Mouse (Mus musculus) testis, postnatal 14 days (tissue): ENCODE measurements around the gene Chaf1a.
"Not testable (repeated sequence)": the region's sequence is repeated elsewhere in the genome, so short reads cannot be mapped to it uniquely, and the experiment has no call there.

Source experiments
- DNase-seq: peaks from one replicate; pipeline ENCODE4 v3.0.0; 2021; ENCODE audit warnings: low spot score

The Chaf1a gene

DNA sequence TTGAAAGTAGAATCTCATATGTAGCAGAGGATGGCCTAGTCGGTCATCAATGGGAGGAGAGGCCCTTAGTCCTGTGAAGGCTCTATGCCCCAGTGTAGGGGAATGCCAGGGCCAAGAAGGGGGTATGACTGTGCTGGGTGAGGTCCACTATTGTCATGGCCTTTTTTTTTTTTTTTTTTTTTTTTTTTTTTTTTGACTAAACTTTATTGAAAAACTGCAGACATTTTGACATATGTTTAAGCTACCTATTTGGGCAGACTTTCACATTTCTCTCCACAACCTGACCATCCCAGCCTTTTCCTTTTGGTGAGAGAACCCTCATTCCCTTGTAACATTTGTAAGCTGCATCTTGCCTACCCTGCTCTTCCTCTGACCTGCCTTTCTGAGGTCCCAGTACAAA, 52.1 kb downstream of the Chaf1a start:
- DNase-seq, result no peak

DNA sequence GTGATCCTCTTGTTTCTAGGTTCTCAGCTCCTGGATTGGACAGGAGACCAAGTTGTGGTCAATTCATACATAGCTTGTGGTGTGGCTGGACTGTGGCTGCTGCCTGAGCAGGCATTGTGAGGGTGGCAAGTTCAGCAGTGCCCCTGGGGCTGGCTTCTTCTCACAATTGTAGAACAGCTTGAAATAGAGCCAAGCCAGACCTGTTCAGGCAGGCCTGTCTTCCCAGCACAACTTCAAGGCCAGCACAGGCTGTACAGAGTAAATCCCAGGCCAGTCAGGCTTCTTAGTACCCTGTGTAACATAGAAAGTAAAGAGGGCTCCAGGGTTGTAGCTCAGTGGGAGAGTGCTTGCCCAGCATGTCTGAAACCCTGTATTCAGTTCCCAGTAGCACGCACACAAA, 52.6 kb downstream of the Chaf1a start:
- peak; percentile 71 for DNase-seq

DNA sequence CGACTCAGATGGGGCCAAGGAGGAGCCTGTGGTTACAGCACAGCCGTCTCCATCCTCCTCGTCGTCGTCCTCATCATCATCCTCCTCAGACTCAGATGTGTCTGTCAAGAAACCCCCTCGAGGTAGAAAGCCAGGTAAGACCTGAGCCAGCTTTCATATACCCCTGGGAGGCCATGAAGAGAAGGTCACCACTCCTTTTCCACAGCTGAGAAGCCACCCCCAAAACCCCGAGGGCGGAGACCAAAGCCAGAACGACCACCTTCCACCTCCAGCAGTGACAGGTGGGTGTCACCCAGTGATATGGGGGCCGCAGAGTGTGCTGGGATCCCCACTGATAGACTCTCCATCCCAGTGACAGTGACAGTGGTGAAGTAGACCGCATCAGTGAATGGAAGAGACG, 56.6 kb downstream of the Chaf1a start:
- no peak for DNase-seq

DNA sequence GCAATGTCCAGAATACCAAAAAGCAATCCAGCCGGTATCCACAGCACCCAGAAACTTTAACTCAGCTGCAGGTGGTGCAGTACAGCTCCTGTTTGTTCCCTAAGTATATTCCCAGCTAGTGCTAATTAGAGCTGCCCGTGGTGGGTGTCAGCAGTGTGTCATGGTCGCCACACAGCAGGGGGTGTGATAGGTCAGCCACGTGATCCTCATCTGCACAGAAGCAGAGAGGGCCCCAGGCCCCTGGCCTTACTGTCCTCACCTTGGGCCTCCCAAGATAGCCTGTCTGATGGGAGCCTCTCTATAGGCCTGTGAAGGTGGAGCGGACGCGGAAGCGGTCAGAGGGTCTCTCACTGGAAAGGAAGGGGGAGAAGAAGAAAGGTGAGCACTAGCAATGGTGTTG, 57.9 kb downstream of the Chaf1a start:
- DNase-seq, result no peak

DNA sequence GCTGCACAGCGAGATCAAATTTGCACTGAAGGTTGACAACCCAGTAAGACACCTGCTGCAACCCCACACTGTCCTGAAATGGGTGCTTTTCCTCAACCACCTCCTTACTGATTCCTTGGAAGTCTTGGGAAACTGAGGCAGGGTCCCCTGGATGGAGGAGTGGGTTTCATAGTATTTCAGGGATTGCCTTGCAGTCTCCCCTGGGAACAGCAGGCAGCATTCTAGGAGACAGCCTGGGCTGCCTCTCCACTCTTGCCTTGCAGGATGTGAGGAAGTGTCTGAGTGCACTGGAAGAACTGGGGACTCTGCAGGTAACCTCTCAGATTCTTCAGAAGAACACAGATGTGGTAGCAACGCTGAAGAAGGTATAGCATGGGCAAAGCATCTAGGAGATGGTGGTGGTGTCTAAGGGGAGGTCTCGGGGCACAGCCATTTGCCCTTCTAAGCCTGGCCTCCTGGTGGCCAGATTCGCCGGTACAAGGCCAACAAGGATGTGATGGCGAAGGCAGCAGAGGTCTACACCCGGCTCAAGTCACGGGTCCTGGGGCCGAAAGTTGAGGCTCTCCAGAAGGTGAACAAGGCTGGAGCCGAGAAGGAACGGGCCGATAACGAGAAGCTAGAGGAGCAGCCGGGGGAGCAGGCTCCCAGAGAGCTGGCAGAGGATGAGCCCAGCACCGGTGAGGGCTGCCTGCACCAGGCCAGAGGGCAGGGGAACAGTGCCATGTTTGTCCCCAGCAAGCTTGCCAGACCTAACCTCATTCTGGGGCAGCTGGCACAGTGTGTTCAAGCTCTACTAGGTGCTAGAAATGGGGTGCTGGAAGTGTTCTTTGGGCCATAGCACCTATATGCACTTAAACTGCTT, 58.7 kb downstream of the Chaf1a start:
- no peak for DNase-seq

DNA sequence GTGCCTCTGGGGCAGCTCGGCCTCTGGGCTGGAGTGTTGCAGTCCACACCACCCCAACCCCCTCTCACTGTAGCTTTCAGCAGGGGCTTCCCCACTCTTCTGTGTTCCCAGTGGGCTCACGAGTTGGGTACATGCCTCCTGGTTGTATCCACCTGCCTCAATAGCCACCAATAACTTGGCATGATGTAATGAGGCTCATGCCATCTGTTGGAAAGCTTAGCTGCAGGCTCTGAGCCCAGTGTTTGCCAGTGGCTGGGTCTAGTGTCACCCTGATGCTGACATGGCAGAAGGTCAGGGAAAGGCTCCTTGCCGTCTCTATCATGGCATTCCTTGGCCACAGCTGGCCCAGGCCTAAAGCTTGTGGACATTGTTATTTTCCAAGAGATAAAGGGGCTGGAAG, 60.6 kb downstream of the Chaf1a start:
- DNase-seq, result no peak

DNA sequence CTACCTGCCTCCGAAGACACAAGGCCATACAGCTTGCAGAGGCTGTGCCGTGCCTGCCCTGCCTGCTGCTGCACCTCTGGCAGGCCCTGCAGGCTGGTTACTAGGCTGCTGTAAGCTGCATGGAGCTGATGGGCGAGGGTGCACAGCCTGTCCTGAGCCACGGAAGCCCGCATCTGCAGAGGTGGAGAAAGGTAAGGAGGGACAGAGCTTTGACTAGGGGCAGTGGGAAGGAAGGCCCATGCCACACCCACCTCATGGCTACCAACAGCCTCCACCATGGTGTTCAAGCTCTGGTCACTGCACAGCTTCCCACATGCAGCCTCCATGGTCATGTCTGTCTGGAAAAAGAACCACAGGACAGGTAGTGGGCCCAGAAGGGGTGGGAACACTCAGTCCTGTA, 61.9 kb downstream of the Chaf1a start:
- DNase-seq, result no peak

DNA sequence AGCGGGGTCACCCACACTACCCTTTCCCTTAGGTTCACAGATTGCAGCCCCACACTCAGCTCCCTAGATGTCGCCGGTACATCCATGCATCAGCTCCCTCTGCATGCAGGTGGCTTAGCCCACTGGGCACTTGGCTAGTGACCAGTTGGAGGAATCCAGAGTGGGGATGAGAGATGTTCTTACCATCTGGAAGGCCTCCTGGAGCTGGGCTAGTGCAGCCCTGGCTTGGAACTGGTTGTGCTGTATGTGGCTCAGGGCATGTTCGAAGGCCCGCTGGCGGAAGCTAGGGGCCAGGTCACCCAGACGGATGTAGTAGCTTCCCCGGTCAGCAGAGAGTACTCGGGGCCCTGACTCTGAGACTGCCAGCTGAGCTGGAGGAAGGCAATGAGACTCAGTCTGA, 62.7 kb downstream of the Chaf1a start:
- DNase-seq, result no peak

DNA sequence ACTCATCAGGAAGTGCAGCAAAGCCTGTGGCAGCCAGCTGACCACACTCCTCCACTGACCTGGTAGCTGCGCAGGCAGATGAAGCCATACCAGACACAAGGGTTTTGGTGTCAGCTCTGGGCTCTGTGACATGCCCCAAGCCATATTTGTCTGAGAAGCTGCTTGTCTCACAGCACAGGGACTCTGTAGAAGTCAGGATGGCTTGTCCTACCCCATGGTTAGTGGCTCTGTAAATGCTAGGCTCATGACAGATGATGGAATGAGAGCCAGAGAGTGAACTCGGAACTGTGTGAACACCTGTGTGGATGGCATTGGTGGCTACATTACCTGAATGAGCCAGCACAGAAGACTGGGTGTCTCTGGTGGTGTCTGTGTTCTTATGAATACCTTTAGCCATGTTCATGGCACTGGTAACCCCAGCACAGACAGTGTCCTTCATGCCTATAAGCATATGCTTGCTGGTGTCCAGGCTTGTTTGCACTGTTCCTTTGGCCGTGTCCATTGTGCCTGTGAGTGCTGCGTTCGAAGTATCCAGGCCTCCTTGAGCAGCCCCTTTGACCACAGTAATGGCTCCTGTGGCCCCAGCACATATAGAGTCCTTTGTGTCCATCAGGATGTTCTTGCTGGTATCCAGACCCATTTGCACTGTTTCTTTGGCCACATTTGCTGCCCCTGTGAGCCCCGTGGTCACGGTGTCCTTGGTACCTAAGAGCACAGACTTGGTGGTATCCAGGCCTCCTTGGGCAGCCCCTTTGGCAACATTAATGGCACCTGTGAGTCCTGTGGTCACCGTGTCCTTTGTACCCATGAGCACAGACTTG, 63.4 kb downstream of the Chaf1a start:
- no peak for DNase-seq

DNA sequence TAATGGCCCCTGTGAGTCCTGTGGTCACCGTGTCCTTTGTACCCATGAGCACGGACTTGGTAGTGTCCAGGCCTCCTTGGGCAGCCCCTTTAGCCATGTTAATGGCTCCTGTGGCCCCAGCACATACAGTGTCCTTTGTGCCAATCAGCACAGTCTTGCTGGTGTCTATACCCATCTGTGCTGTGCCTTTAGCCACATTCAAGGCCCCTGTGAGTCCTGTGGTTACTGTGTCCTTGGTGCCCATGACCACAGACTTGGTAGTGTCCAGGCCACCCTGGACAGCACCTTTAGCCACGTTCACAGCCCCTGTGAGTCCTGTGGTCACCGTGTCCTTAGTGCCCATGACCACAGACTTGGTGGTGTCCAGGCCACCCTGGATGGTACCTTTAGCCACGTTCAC, 64.6 kb downstream of the Chaf1a start:
- DNase-seq, result not testable (repeated sequence)

DNA sequence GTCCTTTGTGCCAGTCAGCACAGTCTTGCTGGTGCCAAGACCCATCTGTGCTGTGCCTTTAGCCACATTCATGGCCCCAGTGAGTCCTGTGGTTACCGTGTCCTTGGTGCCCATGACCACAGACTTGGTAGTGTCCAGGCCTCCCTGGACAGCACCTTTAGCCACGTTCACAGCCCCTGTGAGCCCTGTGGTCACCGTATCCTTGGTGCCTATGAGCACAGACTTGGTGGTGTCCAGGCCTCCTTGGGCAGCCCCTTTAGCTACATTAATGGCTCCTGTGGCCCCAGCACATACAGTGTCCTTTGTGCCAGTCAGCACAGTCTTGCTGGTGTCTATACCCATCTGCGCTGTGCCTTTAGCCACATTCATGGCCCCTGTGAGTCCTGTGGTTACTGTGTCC, 66.2 kb downstream of the Chaf1a start:
- not testable (repeated sequence) for DNase-seq

DNA sequence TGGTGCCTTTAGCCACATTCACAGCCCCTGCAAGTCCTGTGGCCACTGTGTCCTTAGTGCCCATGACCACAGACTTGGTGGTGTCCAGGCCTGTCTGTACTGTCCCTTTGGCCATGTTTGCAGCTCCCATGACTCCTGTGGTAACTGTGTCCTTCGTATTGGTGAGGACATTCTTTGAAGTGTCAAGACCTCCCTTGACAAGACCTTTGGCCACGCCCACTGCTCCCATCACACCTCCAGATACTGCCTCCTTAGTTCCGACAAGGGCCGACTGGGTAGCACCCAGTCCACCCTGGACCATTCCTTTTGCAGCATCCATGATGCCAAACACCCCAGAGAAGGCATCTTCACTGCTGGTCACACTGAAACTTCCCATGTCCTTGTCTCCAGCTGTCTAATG, 66.7 kb downstream of the Chaf1a start:
- DNase-seq, result no peak

DNA sequence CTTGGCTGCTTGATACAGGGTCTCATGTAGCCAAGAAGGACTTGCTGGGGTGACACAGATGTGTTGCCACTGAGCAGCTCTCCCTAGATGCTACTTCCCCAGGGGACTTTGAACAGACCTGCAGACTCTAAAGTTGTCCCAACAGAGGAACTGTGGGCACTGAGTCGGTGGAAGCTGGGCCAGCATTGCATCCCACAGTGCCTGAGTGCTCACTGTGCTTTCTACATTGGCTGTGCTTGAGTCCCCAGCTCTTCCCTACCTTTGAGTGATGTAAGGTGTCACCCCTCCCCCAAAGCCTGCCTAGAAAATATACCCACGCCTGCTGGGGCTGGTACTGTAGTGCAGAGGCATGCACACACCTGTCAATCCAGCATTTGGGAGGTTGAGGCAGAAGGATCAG, 67.5 kb downstream of the Chaf1a start:
- DNase-seq, result no peak

DNA sequence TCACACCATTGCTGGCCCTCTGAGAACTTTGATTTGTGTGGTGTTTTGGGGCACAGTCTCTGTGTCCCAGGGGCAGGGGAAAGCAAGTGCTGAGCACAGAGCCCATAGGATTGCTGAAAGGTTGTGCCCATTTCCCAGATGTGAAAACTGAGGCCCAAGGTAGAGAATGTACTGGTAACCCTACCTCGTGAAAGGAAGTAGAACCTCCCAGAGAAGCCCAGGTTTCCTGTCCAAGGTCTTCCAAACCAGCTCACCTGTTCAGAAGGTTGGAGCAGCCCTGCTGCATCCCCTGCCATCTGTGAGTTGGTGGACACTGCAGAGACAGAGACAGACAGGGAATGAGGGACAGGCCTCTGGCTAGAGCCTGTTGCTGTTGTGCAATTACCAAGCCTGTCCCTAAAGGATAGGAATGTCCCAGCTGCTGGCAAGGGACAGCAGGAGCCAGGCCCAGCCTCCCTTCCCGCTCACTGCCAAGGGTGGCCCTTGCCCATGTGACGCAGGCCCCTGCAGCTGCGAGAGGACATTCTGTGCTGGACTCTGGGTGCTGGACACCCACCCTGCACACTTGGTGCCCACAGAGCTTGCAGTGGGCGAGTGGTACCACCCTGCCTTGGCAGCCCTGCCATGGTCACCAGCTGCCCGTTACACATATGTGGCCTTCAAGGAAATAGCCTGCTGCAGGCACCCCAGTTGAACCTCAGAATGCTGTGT, 68.2 kb downstream of the Chaf1a start:
- peak; percentile 57 for DNase-seq

DNA sequence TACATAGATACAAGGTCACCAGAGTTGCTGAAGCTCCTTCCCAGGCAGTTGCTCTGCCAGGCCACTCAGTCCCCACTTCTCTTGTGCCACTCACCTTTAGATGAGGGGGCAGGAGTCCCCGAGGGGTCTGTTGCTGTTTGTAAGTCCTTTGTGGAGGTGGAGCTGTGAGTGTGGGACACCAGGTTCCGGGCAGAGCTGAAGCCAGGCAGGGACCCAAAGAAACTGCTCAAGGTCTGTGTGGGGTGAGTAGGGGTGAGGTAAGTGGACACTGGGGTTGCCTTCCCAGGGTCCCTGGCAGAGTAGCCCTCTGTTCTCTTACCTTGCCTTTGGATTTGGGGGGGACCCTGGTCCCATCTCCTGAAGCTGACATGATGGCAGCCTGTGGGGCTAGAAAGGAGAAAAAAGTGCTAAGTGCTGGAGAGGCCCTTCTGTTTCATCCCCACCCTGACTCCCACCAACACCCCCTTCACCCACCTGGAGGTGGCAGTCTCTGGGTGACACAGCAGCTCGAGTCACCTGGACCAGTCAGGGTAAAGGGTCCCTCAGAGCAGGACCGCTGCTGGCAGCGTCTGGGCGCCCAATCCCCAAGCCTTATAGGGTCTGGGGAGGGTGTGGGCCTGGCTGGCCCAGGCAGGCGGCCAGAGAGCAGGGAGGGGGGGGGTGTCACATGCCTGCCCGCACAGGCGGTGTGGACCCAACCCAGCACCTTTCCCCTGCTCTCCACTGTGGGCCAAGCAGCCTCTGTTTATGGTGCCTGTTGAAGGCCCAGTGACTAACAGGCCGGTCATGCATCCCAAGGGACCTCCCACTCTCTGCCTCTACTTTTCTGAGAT, 69.2 kb downstream of the Chaf1a start, which contains the start of gene Plin4:
Plin4 (minus strand) TSS at position 585 of the 833 bp plus-strand sequence.
- no peak for DNase-seq

DNA sequence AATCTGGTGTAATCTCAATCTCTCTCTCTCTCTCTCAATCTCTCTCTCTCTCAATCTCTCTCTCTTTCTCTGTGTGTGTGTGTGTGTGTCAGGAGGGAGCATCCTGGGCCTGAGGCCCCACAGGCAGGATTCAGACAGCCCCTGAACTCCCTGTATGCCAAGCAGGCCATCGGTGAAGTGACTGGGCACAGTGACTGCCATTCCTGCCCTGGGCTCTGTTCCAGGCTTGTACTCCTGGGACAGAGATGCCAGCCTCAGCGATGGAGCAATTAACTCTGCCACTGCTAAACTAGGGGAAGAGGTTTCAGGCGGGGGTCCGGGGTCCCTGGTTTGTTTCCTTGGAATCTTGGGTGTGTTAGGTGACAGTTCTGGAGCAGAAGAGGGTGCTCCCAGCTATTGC, 70.3 kb downstream of the Chaf1a start:
- no peak for DNase-seq

DNA sequence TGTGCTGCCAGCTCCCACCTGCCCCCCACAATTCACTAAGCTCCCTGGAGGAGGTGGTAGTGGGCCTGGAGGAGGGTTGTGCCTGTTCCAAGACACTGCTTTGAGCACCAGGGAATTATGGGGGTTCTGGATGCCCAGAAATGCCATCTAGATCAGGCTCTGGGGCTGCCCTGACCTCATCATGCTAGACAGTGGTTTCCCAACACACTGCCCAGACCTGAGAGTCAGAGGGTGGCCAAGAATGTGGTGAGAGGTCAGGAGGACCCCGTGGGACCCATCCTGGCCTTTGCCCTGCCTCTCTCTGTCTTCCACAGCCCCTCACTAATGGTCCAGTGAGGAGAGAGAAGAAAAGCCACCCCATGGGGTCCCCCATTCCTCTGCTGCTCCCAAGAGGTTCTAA, 70.8 kb downstream of the Chaf1a start:
- no peak for DNase-seq

DNA sequence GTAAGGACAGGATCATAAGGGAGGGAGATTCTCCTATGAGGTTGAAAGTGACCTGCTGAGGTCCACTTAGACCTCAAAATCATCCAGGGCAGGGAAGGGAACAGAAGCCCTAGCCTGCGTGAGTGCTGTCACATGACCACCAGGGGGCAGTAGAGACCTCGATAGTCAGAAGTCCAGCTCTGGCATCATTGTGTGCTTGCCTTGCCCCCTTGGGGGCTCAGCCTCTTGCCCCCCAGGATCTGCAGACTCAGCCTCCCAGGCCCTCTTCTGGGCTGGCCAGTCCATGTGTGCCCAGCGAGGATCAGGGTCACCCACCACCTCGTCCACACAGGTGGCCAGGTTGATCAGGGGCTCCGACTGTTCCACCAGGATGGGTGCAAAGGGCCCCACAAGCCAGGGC, 71.6 kb downstream of the Chaf1a start:
- DNase-seq, result peak; percentile 46

DNA sequence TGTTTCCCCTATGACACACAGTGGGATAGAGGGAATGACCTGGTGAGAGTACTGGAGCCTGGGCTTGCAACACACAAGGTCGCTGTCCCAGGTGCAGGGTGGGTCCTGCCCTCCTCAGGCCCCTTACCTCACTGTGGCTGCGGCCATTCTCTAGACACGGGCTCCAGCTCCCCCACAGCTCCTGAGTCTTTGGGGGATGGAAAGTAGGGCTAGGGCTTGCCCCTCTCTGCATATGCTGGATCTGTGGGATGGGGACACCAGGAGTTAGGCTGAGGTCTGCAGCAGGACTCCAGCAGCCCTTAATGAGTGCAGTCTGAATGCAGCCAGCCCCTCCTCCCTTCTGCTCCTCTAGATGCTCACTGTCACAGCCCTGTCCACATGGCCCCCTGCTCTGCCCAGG, 72.5 kb downstream of the Chaf1a start:
- no peak for DNase-seq

DNA sequence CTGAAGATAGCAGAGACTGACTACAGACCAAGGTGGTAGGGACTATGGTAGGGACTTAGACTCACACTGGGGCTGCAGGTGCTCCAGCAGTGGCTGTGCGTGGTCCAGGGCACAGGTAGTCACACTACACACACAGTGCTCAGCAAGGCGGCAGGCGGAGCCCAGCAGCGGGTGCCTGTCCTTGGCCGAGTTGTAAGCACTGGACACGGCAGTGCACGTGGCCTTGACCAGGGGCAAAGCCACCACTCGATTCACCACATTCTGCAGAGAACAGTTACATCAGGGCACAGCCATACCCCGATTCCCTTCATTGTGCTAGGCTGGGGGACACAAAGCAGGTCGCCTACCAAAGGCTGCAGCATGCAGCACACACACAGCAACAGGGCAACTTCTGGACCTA, 76.0 kb downstream of the Chaf1a start:
- DNase-seq, result no peak

DNA sequence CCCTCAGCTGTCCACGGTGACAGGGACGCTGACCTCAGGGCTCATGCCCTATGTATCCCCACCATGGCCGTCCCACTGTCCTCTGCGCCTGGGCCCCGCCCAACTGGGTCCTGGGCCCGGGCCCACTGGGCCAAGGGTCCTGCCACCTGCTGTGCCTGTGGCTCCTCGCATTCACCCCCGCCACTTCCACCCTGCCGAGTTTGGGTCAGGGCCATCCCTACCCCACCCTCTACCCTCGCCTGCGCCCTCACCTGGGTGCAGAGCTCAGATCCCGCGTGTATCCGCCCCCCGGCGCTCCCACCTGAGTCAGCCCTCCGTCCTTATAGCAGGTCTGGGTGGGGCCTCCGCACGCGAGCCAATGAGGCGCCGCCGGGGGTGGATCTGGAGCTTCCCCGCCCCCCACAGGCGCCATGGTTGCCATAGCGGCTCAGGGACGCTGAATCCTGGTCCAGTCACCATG, 77.0 kb downstream of the Chaf1a start, which contains the start of gene Plin5:
Plin5 (minus strand) TSS at position 346 of the 460 bp plus-strand sequence.
- DNase-seq, result peak; percentile 80

DNA sequence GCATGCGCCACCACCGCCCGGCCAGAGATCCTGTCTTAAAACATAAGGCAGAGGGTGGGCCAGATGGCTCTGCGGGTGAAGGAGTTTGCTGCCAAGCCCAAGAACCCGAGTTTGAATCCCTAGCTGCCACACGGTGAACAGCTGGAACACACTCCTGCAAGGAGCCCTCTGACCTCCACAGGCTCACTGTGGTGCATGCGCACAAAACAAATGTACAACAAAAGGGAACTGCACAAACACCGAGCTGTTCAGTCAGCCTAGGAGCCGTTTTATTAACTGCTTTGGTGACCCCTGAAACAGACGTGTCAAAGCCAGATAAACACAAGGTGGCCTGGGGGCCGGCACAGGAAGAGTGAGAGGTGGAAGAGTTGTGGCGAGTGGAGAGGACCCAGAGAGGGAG, 79.2 kb downstream of the Chaf1a start:
- no peak for DNase-seq
